Mouse (Mus musculus): Measurements from ENCODE around the gene Mrgprb3. TPM values are rescaled to one million over a fixed set of nuclear protein-coding genes. Genes with fewer than 3 reads are reported as not detected.

Mrgprb3 gene
- not detected in 2 replicates for polyA plus RNA-seq (2012; rRNA removed)

DNA sequence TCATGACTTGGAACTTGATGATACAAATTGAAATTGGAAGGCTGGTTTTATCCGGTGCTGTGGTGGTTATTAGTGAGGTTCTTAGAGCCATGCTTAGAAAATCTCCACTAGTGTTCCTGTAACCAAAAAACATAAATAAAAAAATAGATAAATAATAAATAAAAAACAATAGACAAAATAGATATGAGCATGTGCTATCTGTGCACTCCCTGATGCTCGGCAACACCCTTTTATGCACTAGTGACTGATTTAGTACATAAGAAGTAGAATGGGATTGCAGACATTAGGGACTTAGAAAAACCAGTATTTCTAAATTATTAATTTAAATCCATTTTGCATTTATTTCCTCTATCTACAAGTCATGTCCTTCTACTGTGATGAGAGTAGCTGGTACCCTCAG is at the start of gene Mrgprb3:
Gene Mrgprb3, minus strand, starts transcription at position 101 of the 400 bp plus-strand sequence.

Other genes starting within 250 kb of the Mrgprb3 start
- not detected in 2 replicates for gene Mrgprb1, start 187.5 kb downstream of the Mrgprb3 start, polyA plus RNA-seq (2012; rRNA removed)
- gene Mrgprx2, start 144.5 kb downstream of the Mrgprb3 start, polyA plus RNA-seq (2012; rRNA removed): not detected in 2 replicates
- not detected in 2 replicates for gene Mrgprb2, start 85.7 kb downstream of the Mrgprb3 start, polyA plus RNA-seq (2012; rRNA removed)
- 9.1 and 10.7 TPM in 2 replicates for gene Zdhhc13, start 145.2 kb upstream of the Mrgprb3 start, polyA plus RNA-seq (2012; rRNA removed)
- gene Csrp3, start 204.2 kb upstream of the Mrgprb3 start, polyA plus RNA-seq (2012; rRNA removed): 0.13 and 0.26 TPM in 2 replicates
- gene E2f8, start 237.8 kb upstream of the Mrgprb3 start, polyA plus RNA-seq (2012; rRNA removed): 24.3 and 29.4 TPM in 2 replicates